In the genomic region with DNA sequence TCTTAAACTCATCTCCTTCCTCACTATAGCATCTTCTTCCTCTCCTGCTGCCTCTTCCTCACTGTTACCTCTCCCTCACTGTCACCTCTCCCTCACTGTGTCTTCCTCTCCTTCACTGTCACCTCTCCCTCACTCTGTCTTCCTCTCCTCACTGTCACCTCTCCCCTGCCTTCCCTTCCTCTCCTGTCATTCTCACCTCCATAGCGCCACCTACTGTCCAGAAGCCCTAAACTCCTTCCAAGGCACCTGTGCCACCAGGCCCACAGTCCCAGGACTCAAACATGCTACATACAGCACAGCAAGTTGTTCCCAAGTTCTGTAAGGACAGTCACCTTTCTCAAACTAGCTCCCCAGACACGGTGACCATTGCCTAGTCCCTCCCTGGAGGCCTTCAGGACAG, we compare ENCODE assay signal across 8 mouse cellular contexts. TPM values are rescaled to one million over a fixed set of nuclear protein-coding genes. Genes with fewer than 3 reads are reported as not detected.
DNase-seq lines count a peak whose midpoint lies in the region; ATAC-seq and TF ChIP-seq lines count a peak whose summit lies in the region.

No protein-coding gene starts in this region.

- DNase-seq in neural tube, embryonic 10.5 days (ENCODE audit: extremely low spot score, low spot score) = peak; percentile 80
- DNase-seq in cerebellum, adult 8-10 months = peak; percentile 83
- DNase-seq in gastrocnemius, postnatal 14 days = peak; percentile 81
- peak; percentile 81 for DNase-seq in kidney, adult 18-20 months
- peak; percentile 83 for DNase-seq in limb, embryonic 10.5 days (ENCODE audit: low spot score)
- DNase-seq in natural killer cell, adult 2 months (ENCODE audit: low spot score in 2 of 2) = peak; percentile 48 to 73
- peak; percentile 85 for DNase-seq in stomach, postnatal 0 days (ENCODE audit: low spot score)

- 3% methylated on average over 2 of the region's 2 CpGs for WGBS in neural tube, embryonic 15.5 days
- WGBS in limb, embryonic 10.5 days = 4% methylated on average over 2 of the region's 2 CpGs
- WGBS in stomach, postnatal 0 days = 9% methylated on average over 2 of the region's 2 CpGs

- ATAC-seq in neural tube, embryonic 15.5 days (ENCODE audit: low FRiP score) = no peak
- peak; percentile 26; the same call in 1 of the 2 replicates for ATAC-seq in stomach, postnatal 0 days (ENCODE audit: low FRiP score, low TSS enrichment)

- TF ChIP-seq EP300 in stomach, postnatal 0 days (optimal IDR thresholded peaks at IDR 0.05) = no peak

- H3K4me1 ChIP-seq in neural tube, embryonic 15.5 days = no peaks in the 10 kb centered on the region
- H3K4me1 ChIP-seq in limb, embryonic 10.5 days = peaks cover 13% of the 10 kb centered on the region
- H3K4me1 ChIP-seq in stomach, postnatal 0 days (replicated peaks; ENCODE audit: control insufficient read depth, insufficient read depth) = no peaks in the 10 kb centered on the region

- no peak overlapping the region for H3K4me2 ChIP-seq in neural tube, embryonic 15.5 days
- no peak overlapping the region for H3K4me2 ChIP-seq in stomach, postnatal 0 days (replicated peaks; ENCODE audit: low read depth)

- TF ChIP-seq CTCF in stomach, postnatal 0 days (IDR thresholded peaks at IDR 0.05; ENCODE audit: low read depth) = peak; percentile 95

- H3K9ac ChIP-seq in neural tube, embryonic 15.5 days (replicated peaks) = no peak overlapping the region
- H3K9ac ChIP-seq in stomach, postnatal 0 days (ENCODE audit: low read length) = no peak overlapping the region

- intact Hi-C loops in gastrocnemius, postnatal 14 days (cut with DNase I; ENCODE audit: low total_unique reads) = loop anchor here (5.0 kb wide), 3 partner anchors 50 to 145 kb away; no protein-coding TSS in a partner anchor

- no peak overlapping the region for H3K4me3 ChIP-seq in neural tube, embryonic 15.5 days (replicated peaks)
- H3K4me3 ChIP-seq in limb, embryonic 10.5 days = no peak overlapping the region
- no peak overlapping the region for H3K4me3 ChIP-seq in stomach, postnatal 0 days (ENCODE audit: low read depth, low read length)

- no peaks in the 10 kb centered on the region for H3K27me3 ChIP-seq in neural tube, embryonic 15.5 days (replicated peaks)
- H3K27me3 ChIP-seq in limb, embryonic 10.5 days (ENCODE audit: low read depth, poor library complexity, severe bottlenecking) = 0 out of 2 replicates have a peak, but pooled peaks cover 4% of the 10 kb centered on the region
- H3K27me3 ChIP-seq in stomach, postnatal 0 days (ENCODE audit: control insufficient read depth, insufficient read depth, low read length) = no peaks in the 10 kb centered on the region

- H3K36me3 ChIP-seq in neural tube, embryonic 15.5 days = no peaks in the 10 kb centered on the region
- H3K36me3 ChIP-seq in limb, embryonic 10.5 days = no peaks in the 10 kb centered on the region
- no peaks in the 10 kb centered on the region for H3K36me3 ChIP-seq in stomach, postnatal 0 days (ENCODE audit: control insufficient read depth, insufficient read depth, low read length)

- H3K27ac ChIP-seq in neural tube, embryonic 15.5 days (replicated peaks) = no peak overlapping the region
- no peak overlapping the region for H3K27ac ChIP-seq in limb, embryonic 10.5 days
- no peak overlapping the region for H3K27ac ChIP-seq in stomach, postnatal 0 days (replicated peaks)

- H3K9me3 ChIP-seq in neural tube, embryonic 15.5 days (replicated peaks) = no peaks in the 10 kb centered on the region
- H3K9me3 ChIP-seq in limb, embryonic 10.5 days (replicated peaks) = no peaks in the 10 kb centered on the region
- no peaks in the 10 kb centered on the region for H3K9me3 ChIP-seq in stomach, postnatal 0 days (ENCODE audit: control insufficient read depth, low read length)

RNA-seq across cellular contexts. Expression of a gene that starts 19.0 kb away (rescaled TPM):
- polyA plus RNA-seq in neural tube, embryonic 15.5 days (2015; fragmentation: Nextera tagmentation; extraction: Ambion mirVana) = 8.5 and 9.0 TPM in 2 replicates
- total RNA-seq in gastrocnemius, postnatal 14 days (2021) = 1 to 10 TPM; 4.4 to 5.5 TPM
- polyA plus RNA-seq in limb, embryonic 10.5 days (2016; fragmentation: Nextera tagmentation; extraction: Ambion mirVana) = 5.3 and 7.5 TPM in 2 replicates
- 8.3 and 9.0 TPM in 2 replicates for polyA plus RNA-seq in stomach, postnatal 0 days (2015; fragmentation: Nextera tagmentation; extraction: Ambion mirVana)
